Mouse (Mus musculus) hindbrain, postnatal 0 days (tissue): Measurements from ENCODE around the gene Agbl4. TPM values are rescaled to one million over a fixed set of nuclear protein-coding genes. Genes with fewer than 3 reads are reported as not detected.

ENCODE experiments used
- ATAC-seq: fragments of 200-750 bp; cut with Nextera tagmentation; 2 replicates; pipeline ENCODE4 v1.8.0; 2017; ENCODE audit warnings: mild to moderate bottlenecking, moderate TSS enrichment, moderate library complexity
- DNase-seq: peaks from one replicate; pipeline ENCODE4 v3.0.0-alpha.2; 2015; ENCODE audit warnings: low spot score
- H3K27ac ChIP-seq: fragments of 300-500 bp; sonication (generic); 2 replicates; pipeline ENCODE4 v1.5.1; 2014; ENCODE audit warnings: mild to moderate bottlenecking
- H3K27me3 ChIP-seq: fragments of 300-500 bp; sonication (generic); 2 replicates; pipeline ENCODE4 v1.6.1; 2014; ENCODE audit warnings: low read length, mixed read lengths; ENCODE audit not compliant: insufficient read depth
- H3K36me3 ChIP-seq: fragments of 300-500 bp; sonication (generic); 2 replicates; pipeline ENCODE4 v1.6.1; 2014; ENCODE audit warnings: low read length, mixed read lengths; ENCODE audit not compliant: insufficient read depth
- H3K4me1 ChIP-seq: fragments of 300-500 bp; sonication (generic); 2 replicates; pipeline ENCODE4 v1.6.1; 2014; ENCODE audit warnings: antibody characterized with exemption, low read length, mixed read lengths; ENCODE audit not compliant: insufficient read depth
- H3K4me2 ChIP-seq: fragments of 300-500 bp; sonication (generic); 2 replicates; pipeline ENCODE4 v1.6.1; 2014; ENCODE audit warnings: low read depth, mild to moderate bottlenecking, low read length, moderate library complexity, mixed read lengths
- H3K4me3 ChIP-seq: fragments of 300-500 bp; sonication (generic); 2 replicates; pipeline ENCODE4 v1.5.1; 2014; ENCODE audit warnings: low read length
- H3K9ac ChIP-seq: fragments of 300-500 bp; sonication (generic); replicated peaks from 2 replicates; pipeline ENCODE4 v1.6.1; 2014; ENCODE audit warnings: mild to moderate bottlenecking, low read length, moderate library complexity, mixed read lengths
- H3K9me3 ChIP-seq: fragments of 300-500 bp; sonication (generic); 2 replicates; pipeline ENCODE4 v1.6.1; 2016; ENCODE audit warnings: low read length, mixed read lengths
- CTCF ChIP-seq: IDR thresholded peaks from 2 replicates; pipeline ENCODE4 v1.5.1; 2016; ENCODE audit warnings: antibody characterized with exemption, control low read depth, low read depth
- WGBS: fragments of 180-500 bp; shearing (Covaris S2); extraction: QIAGEN DNeasy Blood & Tissue Kit; methylation state at CpG from one replicate; pipeline ENCODE4 v1.1.7; 2014; 5-methylcytosine and 5-hydroxymethylcytosine counted together
- polyA plus RNA-seq: library from polyadenylated mRNA; unstranded; fragments of >200 nt; fragmentation: Nextera tagmentation; extraction: Ambion mirVana; gene quantifications from 2 replicates; pipeline ENCODE4 v1.2.1, GENCODE M21; 2015
- total RNA-seq: library from RNA; depleted of rRNA; stranded (reverse); fragments of >200 nt; gene quantifications from 2 replicates; pipeline ENCODE4 v1.2.3, GENCODE M21; 2014

Agbl4 gene
- total and polyA plus RNA-seq, 2 experiments from 2014 or later, result 2.8 to 3.9 TPM

GRCm38 (mm10) chr4:111635538-111636124 lies 1238.2 kb downstream of the Agbl4 start:
- DNase-seq, result peak; percentile 47
- no peaks in the 10 kb centered on the region for H3K4me1 ChIP-seq

GRCm38 (mm10) chr4:111638948-111639708 lies 1241.7 kb downstream of the Agbl4 start:
- Histone ChIP-seq H3K9me3 (no peaks in the 10 kb centered on the region), H3K36me3 (no peaks in the 10 kb centered on the region), H3K9ac (no peak overlapping the region), H3K27ac (no peak overlapping the region), H3K4me1 (no peaks in the 10 kb centered on the region), H3K4me3 (no peak overlapping the region), H3K4me2 (no peak overlapping the region), H3K27me3 (no peaks in the 10 kb centered on the region)
- DNase-seq, result peak; percentile 16
- TF ChIP-seq CTCF, result no peak
- ATAC-seq, result peak; percentile 24; the same call in 1 of the 2 replicates
- 76% methylated on average over 5 of the region's 5 CpGs for WGBS

More at GRCm38 (mm10) chr4:111635538-111636124, 1238.2 kb downstream of the Agbl4 start:
- no peaks in the 10 kb centered on the region for H3K36me3 ChIP-seq
- 61% methylated on average over 3 of the region's 3 CpGs for WGBS
- no peak overlapping the region for H3K27ac ChIP-seq
- no peak for ATAC-seq
- no peak overlapping the region for H3K4me2 ChIP-seq
- no peaks in the 10 kb centered on the region for H3K27me3 ChIP-seq
- TF ChIP-seq CTCF, result no peak
- no peaks in the 10 kb centered on the region for H3K9me3 ChIP-seq
- H3K9ac ChIP-seq, result no peak overlapping the region
- no peak overlapping the region for H3K4me3 ChIP-seq

DNA sequence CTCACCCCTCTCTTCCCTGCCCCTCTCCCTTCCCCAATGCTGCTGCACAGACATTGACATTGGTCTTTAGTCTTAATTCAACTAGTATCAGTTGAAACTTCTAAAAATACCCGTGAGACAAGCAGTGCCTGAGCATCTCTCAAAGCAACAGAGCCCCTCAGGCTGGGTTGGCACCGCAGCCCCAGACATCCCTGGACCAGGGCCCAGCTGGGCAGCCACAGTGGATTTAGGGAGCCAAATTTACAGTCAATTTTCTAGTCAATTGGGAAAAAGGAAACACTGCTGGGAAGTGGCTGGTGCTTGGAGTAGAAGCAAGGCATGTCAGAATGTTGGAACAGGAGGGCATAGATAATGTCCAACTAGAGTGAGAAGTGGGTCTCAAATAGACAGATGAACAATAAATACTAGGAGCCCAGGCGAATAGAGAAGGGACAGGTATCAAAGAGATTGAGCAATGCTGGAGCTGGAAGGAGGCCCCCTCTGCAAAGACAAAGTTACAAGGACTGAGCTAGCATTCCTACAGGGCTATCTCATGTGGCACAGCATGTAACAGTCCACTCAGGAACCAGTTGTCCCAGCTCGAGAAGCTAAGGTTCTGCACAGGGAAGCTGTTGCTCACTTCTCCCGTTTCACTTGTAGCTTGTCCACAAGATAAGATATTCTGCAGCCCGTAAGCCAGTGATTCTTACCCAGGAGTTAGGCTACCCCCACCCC lies 1247.8 kb downstream of the Agbl4 start:
- no peak for TF ChIP-seq CTCF
- peak; percentile 51 for ATAC-seq
- no peaks in the 10 kb centered on the region for H3K36me3 ChIP-seq
- no peaks in the 10 kb centered on the region for H3K9me3 ChIP-seq
- DNase-seq, result peak; percentile 65
- no peak overlapping the region for H3K4me3 ChIP-seq
- H3K27ac ChIP-seq, result no peak overlapping the region
- no peak overlapping the region for H3K4me2 ChIP-seq
- 60% methylated on average over 6 of the region's 6 CpGs for WGBS
- H3K9ac ChIP-seq, result no peak overlapping the region
- H3K4me1 ChIP-seq, result no peaks in the 10 kb centered on the region
- no peaks in the 10 kb centered on the region for H3K27me3 ChIP-seq

DNA sequence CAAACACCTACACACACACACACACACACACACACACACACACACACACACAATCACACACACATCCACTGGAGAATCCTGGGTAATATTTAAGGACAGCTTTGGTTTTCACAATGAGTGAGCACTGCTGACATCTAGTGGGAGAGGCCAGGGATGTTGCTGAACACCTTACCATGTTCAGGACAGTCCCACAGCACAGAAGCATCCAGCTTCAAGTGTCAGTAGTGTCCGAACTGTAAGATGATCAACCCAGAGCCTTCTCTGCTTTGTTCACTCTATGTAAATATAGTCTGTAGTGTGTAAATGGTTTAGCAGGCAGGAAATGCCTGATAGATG lies 1248.3 kb downstream of the Agbl4 start:
- Histone ChIP-seq H3K4me2 (no peak overlapping the region), H3K9me3 (no peaks in the 10 kb centered on the region), H3K4me1 (no peaks in the 10 kb centered on the region), H3K9ac (no peak overlapping the region), H3K27ac (no peak overlapping the region), H3K27me3 (no peaks in the 10 kb centered on the region), H3K4me3 (no peak overlapping the region), H3K36me3 (no peaks in the 10 kb centered on the region)
- peak; percentile 77 for TF ChIP-seq CTCF
- 61% methylated on average over 1 of the region's 1 CpGs for WGBS
- ATAC-seq (peak; percentile 80), DNase-seq (peak; percentile 75)

DNA sequence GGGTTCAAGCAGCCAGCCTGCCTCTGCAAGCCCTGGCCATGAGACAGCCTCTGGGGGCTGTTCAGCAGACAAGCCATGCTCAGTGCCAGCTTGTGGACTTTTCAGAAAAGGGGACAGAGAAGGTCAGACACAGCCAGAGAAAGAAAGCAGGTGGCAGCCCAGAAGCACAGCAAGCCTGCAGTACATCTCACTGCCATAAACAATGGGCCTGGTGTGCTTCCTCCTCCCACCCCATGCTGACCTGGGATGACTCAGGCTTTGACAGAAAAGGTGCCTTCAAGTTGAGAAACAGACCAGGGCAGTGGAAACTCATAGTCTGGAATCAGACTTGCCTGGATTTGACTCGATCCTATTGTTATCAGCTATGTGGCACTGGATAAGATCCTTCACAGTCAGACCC lies 1256.0 kb downstream of the Agbl4 start:
- no peaks in the 10 kb centered on the region for H3K4me1 ChIP-seq
- H3K27ac ChIP-seq, result no peak overlapping the region
- ATAC-seq, result no peak
- 88% methylated on average over 1 of the region's 1 CpGs for WGBS
- TF ChIP-seq CTCF, result no peak
- no peak overlapping the region for H3K4me2 ChIP-seq
- no peak for DNase-seq
- no peak overlapping the region for H3K9ac ChIP-seq
- H3K9me3 ChIP-seq, result no peaks in the 10 kb centered on the region
- H3K27me3 ChIP-seq, result no peaks in the 10 kb centered on the region
- no peaks in the 10 kb centered on the region for H3K36me3 ChIP-seq
- no peak overlapping the region for H3K4me3 ChIP-seq

GRCm38 (mm10) chr4:111663730-111664129 lies 1266.3 kb downstream of the Agbl4 start:
- Histone ChIP-seq H3K27ac (0 out of 2 replicates have a peak overlapping the region, but pooled peaks have one; percentile 32), H3K4me3 (no peak overlapping the region), H3K4me1 (peaks cover 17% of the 10 kb centered on the region), H3K9ac (no peak overlapping the region), H3K27me3 (no peaks in the 10 kb centered on the region), H3K36me3 (no peaks in the 10 kb centered on the region), H3K4me2 (no peak overlapping the region), H3K9me3 (no peaks in the 10 kb centered on the region)
- peak; percentile 88 for ATAC-seq
- WGBS, result 5% methylated on average over 1 of the region's 1 CpGs
- peak; percentile 62 for DNase-seq
- TF ChIP-seq CTCF, result no peak
